Mouse (Mus musculus) kidney, postnatal 0 days (tissue): ENCODE results near the gene Actg2. TPM values are rescaled to one million over a fixed set of nuclear protein-coding genes. Genes with fewer than 3 reads are reported as not detected.
"Not testable (repeated sequence)": the region's sequence is repeated elsewhere in the genome, so short reads cannot be mapped to it uniquely, and the experiment has no call there.

Experiments
- ATAC-seq: fragments of 200-750 bp; cut with Nextera tagmentation; replicated peaks from 2 replicates; pipeline ENCODE4 v1.8.0; 2017; ENCODE audit warnings: low read depth, moderate number of reproducible peaks, moderate TSS enrichment, moderate library complexity; ENCODE audit not compliant: low FRiP score
- DNase-seq: peaks from one replicate; pipeline ENCODE4 v3.0.0-alpha.2; 2016; ENCODE audit warnings: low spot score
- H3K27ac ChIP-seq: fragments of 300-500 bp; sonication (generic); 2 replicates; pipeline ENCODE4 v1.5.1; 2014; ENCODE audit warnings: mild to moderate bottlenecking
- H3K27me3 ChIP-seq: fragments of 300-500 bp; sonication (generic); 2 replicates; pipeline ENCODE4 v1.6.1; 2014; ENCODE audit warnings: low read length, mixed read lengths; ENCODE audit not compliant: insufficient read depth
- H3K36me3 ChIP-seq: fragments of 300-500 bp; sonication (generic); 2 replicates; pipeline ENCODE4 v1.6.1; 2014; ENCODE audit warnings: low read length, mixed read lengths; ENCODE audit not compliant: insufficient read depth
- H3K4me1 ChIP-seq: fragments of 300-500 bp; sonication (generic); replicated peaks from 2 replicates; pipeline ENCODE4 v1.6.1; 2014; ENCODE audit warnings: antibody characterized with exemption, low read length, mixed read lengths; ENCODE audit not compliant: insufficient read depth
- H3K4me2 ChIP-seq: fragments of 300-500 bp; sonication (generic); 2 replicates; pipeline ENCODE4 v1.6.1; 2014; ENCODE audit warnings: mild to moderate bottlenecking, low read length, moderate library complexity, mixed read lengths
- H3K4me3 ChIP-seq: fragments of 300-500 bp; sonication (generic); replicated peaks from 2 replicates; pipeline ENCODE4 v1.5.1; 2014; ENCODE audit warnings: low read depth, low read length
- H3K9ac ChIP-seq: fragments of 300-500 bp; sonication (generic); 2 replicates; pipeline ENCODE4 v1.6.1; 2014; ENCODE audit warnings: low read depth, low read length
- H3K9me3 ChIP-seq: fragments of 300-500 bp; sonication (generic); replicated peaks from 2 replicates; pipeline ENCODE4 v1.6.1; 2016; ENCODE audit warnings: low read length, inconsistent platforms, mixed read lengths
- CTCF ChIP-seq: IDR thresholded peaks from 2 replicates; pipeline ENCODE4 v1.5.1; 2016; ENCODE audit warnings: antibody characterized with exemption, low read depth, mild to moderate bottlenecking, moderate library complexity
- WGBS: fragments of 180-500 bp; shearing (Covaris S2); extraction: QIAGEN DNeasy Blood & Tissue Kit; methylation state at CpG from one replicate; pipeline ENCODE4 v1.1.7; 2014; 5-methylcytosine and 5-hydroxymethylcytosine counted together
- polyA plus RNA-seq: library from polyadenylated mRNA; unstranded; fragments of >200 nt; fragmentation: Nextera tagmentation; extraction: Ambion mirVana; gene quantifications from 2 replicates; pipeline ENCODE4 v1.2.1, GENCODE M21; 2015

Gene Actg2
- 21.8 and 28.8 TPM in 2 replicates for polyA plus RNA-seq

DNA sequence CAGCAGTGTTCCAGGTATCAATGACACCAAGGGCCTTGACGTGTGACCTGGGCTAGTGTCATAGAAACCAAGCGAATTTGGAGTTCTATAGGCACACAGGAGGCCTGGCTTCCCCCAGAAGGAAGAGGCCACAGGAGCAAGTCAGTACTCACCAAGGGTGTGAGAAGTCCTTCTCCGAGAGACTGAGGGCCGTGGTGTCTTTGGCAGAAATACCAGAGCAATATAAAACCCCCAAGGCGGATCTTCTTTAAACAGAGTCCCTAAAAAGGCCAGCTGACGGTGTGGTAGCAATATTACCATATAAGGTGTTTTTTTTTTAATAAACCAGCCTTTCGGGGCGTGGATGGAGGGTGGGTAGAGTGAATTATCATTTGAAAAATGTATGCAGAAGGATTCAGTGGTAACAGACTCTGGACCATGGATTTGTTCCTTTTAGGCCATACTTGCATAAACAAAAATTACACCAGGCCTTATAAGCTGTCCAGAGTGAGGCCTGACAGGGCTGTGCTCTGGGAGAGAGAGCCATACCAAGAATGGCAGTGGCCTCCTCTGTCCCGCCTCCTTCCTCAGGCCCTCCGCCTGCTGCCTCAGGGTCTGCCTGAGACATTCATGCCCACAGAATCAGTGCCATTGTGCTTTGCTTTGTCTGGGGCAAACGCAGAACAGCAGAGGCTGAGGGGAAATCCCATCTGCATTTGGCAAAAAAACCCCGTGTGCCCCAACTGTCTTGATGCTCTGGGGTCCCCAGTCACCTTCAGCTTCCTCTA is at the start of gene Actg2:
TSS of gene Actg2 (minus strand) at position 238 of the 767 bp plus-strand sequence.
- Histone ChIP-seq H3K36me3 (no peaks in the 10 kb centered on the region), H3K9me3 (no peaks in the 10 kb centered on the region), H3K4me1 (no peaks in the 10 kb centered on the region), H3K9ac (no peak within 1 kb of the TSS), H3K27me3 (no peaks in the 10 kb centered on the region), H3K4me3 (no peak within 1 kb of the TSS), H3K4me2 (no peak within 1 kb of the TSS), H3K27ac (no peak within 1 kb of the TSS)
- no peak for TF ChIP-seq CTCF
- ATAC-seq (no peak), DNase-seq (no peak)
- 67% methylated on average over 12 of the region's 12 CpGs for WGBS

DNA sequence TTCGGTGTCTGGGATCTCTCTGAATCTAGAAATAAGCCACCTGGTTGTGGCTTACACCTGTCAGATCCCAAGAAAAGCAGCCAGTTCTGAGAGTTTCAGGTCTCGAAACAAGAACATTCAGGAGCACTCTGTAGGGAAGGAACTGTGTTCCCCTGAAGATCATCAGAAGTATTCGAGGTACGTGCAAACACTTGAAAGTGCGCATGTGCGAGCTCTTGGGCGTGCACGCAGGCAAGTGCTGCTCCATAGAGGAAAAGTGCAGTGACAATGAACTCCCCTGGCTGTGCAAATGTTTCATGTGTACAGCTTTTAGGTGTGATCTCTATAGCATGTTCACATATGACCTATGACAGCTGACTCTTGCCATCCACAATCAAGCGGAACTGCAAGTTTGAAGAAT is 49.3 kb upstream of the Actg2 start:
- H3K4me2 ChIP-seq, H3K4me3 ChIP-seq, H3K4me1 ChIP-seq, H3K9ac ChIP-seq, H3K27me3 ChIP-seq, H3K9me3 ChIP-seq, H3K27ac ChIP-seq, H3K36me3 ChIP-seq, DNase-seq, ATAC-seq: not testable (repeated sequence)
- 76% methylated on average over 9 of the region's 9 CpGs for WGBS

DNA sequence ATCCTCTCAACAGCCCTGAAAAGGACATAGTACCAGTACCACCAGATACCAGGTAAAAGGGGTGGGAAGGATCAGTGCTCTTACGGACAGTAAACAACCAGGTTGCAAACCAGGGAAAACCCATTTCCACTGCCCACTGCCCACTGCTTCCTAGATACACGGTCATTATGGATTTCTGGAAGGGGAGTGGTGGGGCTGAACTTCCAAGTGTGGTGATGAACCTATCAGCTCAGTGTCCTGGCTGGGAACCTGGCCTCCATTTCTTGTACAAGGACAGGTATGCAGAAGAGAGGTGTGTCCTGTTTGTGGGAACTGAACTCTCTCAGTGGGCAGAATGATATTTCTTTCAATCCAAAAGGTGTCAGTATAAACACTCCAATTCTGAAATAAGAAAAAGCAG is 47.5 kb upstream of the Actg2 start:
- Histone ChIP-seq H3K27me3 (no peaks in the 10 kb centered on the region), H3K9me3 (no peaks in the 10 kb centered on the region), H3K4me3 (no peak overlapping the region), H3K36me3 (no peaks in the 10 kb centered on the region), H3K27ac (no peak overlapping the region), H3K4me1 (no peaks in the 10 kb centered on the region), H3K4me2 (no peak overlapping the region), H3K9ac (no peak overlapping the region)
- WGBS, result 58% methylated on average over 2 of the region's 2 CpGs
- ATAC-seq, result no peak
- DNase-seq, result no peak
- TF ChIP-seq CTCF, result no peak

DNA sequence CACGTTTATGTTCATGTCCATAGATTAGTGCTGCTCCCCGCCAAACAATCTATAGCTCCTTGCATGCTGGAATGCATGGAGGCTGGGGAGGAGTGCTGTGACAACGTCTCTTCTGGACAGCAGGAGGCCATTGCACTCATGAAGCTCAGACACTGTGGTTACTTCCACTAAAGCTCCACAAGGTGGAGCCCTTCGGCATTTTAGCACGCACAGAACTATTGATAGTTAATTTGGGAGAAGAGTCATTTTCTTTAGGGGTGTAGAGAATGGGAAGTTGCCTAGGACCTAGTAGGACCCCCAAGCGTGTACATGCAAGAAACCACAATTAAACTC is 46.8 kb upstream of the Actg2 start:
- H3K4me2 ChIP-seq, result peak overlapping the region; percentile 21; the same call in 1 of the 2 replicates

DNA sequence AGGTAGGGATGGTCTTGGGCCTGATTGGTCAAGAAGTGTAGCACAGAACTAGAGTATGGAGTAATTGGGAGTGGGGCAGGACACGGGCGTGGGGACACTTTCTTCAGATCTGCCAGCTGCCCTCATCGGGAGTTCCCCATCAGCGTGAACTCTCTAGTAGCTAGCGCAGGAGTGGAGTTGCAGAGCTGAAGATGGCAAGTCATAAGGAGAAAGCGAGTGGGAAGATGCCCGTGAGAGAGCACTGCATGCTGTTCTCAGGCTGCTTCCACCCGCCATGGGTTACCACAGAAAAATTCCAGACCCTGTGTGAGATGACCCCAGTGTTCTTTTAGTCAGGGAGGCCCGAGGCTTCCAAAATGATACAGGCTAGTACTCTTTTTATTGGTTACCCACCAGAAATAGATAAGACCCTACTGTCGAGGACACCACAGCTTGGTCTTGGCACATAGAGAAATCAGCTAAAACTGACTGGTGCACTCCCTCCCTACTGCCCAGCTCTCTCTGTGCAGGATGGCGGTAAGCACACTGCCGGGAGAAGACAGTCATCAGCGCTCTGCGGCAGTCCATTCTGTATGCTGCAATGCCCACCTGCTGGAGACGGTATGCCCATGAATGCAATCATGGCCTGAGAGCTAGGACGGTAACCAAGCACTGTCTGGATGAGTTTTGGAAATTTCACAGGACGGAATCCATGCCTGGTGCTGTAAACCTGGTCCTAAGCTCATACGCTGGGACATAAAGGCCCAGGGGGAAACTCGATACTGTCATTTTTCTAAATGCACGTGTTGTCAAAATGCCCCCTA is 46.3 kb upstream of the Actg2 start:
- Histone ChIP-seq H3K4me1 (no peaks in the 10 kb centered on the region), H3K4me2 (peak overlapping the region; percentile 21; the same call in 1 of the 2 replicates), H3K27ac (no peak overlapping the region), H3K9me3 (no peaks in the 10 kb centered on the region), H3K4me3 (no peak overlapping the region), H3K9ac (no peak overlapping the region), H3K36me3 (no peaks in the 10 kb centered on the region), H3K27me3 (no peaks in the 10 kb centered on the region)
- 46% methylated on average over 20 of the region's 20 CpGs for WGBS
- no peak for TF ChIP-seq CTCF
- DNase-seq (no peak), ATAC-seq (no peak)

More for the DNA sequence above, 46.8 kb upstream of the Actg2 start:
- under 1% methylated on average over 6 of the region's 6 CpGs for WGBS
- no peaks in the 10 kb centered on the region for H3K4me1 ChIP-seq
- no peak overlapping the region for H3K4me3 ChIP-seq
- H3K9me3 ChIP-seq, result no peaks in the 10 kb centered on the region
- peak; percentile 93 for TF ChIP-seq CTCF
- DNase-seq, result peak; percentile 88
- H3K9ac ChIP-seq, result no peak overlapping the region
- H3K36me3 ChIP-seq, result no peaks in the 10 kb centered on the region
- peak; percentile 47; the same call in 1 of the 2 replicates for ATAC-seq
- no peaks in the 10 kb centered on the region for H3K27me3 ChIP-seq
- no peak overlapping the region for H3K27ac ChIP-seq

DNA sequence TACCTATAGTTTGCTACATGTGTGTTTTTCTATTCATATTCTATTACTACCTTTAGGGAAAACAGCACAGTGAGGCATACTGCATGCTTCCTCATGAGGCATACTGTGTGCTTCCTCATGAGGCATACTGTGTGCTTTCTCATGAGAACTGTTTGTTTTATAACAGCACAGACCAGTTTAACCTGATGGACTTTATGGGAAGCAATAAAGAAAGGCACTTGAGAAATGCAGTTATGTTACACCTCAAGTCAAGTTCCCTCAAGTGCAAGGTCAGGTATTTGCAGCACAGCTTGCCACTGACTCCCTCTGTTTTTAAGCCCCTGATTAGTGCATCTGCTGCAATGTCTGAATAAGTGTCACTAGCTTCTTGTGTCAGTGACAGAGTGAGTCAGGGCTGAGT is 41.5 kb upstream of the Actg2 start:
- H3K27me3 ChIP-seq, result no peaks in the 10 kb centered on the region
- ATAC-seq (no peak), DNase-seq (no peak)
- no peaks in the 10 kb centered on the region for H3K36me3 ChIP-seq
- no peak overlapping the region for H3K9ac ChIP-seq
- H3K4me2 ChIP-seq, result no peak overlapping the region
- H3K9me3 ChIP-seq, result no peaks in the 10 kb centered on the region
- H3K27ac ChIP-seq, result no peak overlapping the region
- no peak for TF ChIP-seq CTCF
- H3K4me1 ChIP-seq, result 0 out of 2 replicates have a peak, but pooled peaks cover 3% of the 10 kb centered on the region
- no peak overlapping the region for H3K4me3 ChIP-seq
